Mouse (Mus musculus): Measurements from ENCODE around the gene Gm11084. TPM values are rescaled to one million over a fixed set of nuclear protein-coding genes. Genes with fewer than 3 reads are reported as not detected.

Gene Gm11084
- polyA plus RNA-seq, 1 experiment from 2014 or later, result not detected

DNA sequence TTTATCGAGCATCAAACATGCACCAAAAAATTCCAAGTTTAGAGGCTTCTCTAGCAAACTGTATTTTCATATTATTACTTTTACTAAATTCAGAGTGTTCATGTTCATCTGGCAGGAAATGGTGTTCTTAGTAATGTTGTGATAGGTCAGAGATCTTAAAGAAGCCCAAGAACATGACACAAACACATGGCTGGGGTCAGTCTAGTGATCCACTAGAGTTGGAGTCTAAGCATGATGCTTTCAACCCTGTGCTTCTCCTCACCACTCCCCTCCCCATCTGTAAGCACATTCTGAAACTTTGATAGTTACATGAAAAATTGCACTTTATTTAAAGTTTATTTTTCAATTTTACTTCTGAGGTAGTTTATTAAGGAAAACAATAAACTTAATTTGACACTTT lies 9.2 kb downstream of the Gm11084 start:
- Histone ChIP-seq H3K9ac (no peak overlapping the region), H3K4me1 (replicated peaks) (peaks cover 32% of the 10 kb centered on the region), H3K4me2 (peak overlapping the region; percentile 43), H3K27me3 (no peaks in the 10 kb centered on the region), H3K9me3 (no peaks in the 10 kb centered on the region), H3K27ac (replicated peaks) (no peak overlapping the region), H3K4me3 (no peak overlapping the region), H3K36me3 (no peaks in the 10 kb centered on the region)
- WGBS, result 81% methylated on average over 1 of the region's 1 CpGs
- no peak for ATAC-seq (ENCODE audit: low FRiP score, low read depth)

DNA sequence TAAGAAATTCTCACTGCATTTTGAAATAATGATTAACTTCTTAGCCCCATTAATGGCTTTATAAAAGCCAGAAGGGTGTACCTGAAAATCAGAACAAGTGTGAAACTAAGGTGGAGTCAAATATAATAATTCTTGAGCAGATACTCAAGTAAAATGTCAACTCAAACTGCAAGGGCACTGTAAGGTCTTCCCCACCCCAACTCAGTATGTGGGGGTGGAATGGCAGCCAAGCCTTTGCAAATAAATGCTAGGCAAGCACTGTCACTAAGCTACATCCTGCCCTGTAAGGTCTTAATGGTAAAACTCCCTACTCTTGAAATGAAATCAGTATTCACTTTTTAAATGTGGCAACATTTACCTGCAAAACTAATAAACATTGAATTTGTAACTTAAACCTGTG lies 10.5 kb downstream of the Gm11084 start:
- no peak overlapping the region for H3K4me3 ChIP-seq
- H3K9me3 ChIP-seq, result no peaks in the 10 kb centered on the region
- H3K4me2 ChIP-seq, result no peak overlapping the region
- no peak overlapping the region for H3K27ac ChIP-seq (replicated peaks)
- H3K9ac ChIP-seq, result no peak overlapping the region
- peaks cover under 1% of the 10 kb centered on the region; the same call in 1 of the 2 replicates for H3K36me3 ChIP-seq
- peaks cover 26% of the 10 kb centered on the region for H3K4me1 ChIP-seq (replicated peaks)
- H3K27me3 ChIP-seq, result no peaks in the 10 kb centered on the region
- ATAC-seq (ENCODE audit: low FRiP score, low read depth), result no peak

DNA sequence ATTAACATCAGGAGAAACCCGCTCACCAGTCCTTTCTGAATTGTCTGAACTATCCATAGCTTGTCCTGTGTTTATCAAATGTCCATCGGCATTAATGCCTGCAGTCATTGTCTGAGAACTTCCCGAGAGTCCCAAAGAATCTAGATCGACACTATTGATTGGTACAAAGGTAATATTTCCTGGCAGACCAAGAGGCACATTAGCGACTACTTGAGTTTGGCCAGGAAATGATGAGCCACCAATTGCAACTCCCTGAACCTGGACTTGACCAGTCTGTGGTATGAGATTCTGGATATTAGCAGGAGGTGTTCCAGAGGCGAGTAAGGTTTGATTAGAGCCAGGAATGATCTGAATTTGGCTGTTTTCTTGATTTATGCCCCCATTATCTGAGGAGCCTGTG lies 15.7 kb downstream of the Gm11084 start:
- Histone ChIP-seq H3K9me3 (no peaks in the 10 kb centered on the region), H3K27me3 (no peaks in the 10 kb centered on the region), H3K27ac (replicated peaks) (no peak overlapping the region), H3K36me3 (peaks cover 26% of the 10 kb centered on the region), H3K4me3 (no peak overlapping the region), H3K4me1 (replicated peaks) (peaks cover 8% of the 10 kb centered on the region), H3K4me2 (no peak overlapping the region), H3K9ac (no peak overlapping the region)
- 90% methylated on average over 6 of the region's 6 CpGs for WGBS
- no peak for ATAC-seq (ENCODE audit: low FRiP score, low read depth)

DNA sequence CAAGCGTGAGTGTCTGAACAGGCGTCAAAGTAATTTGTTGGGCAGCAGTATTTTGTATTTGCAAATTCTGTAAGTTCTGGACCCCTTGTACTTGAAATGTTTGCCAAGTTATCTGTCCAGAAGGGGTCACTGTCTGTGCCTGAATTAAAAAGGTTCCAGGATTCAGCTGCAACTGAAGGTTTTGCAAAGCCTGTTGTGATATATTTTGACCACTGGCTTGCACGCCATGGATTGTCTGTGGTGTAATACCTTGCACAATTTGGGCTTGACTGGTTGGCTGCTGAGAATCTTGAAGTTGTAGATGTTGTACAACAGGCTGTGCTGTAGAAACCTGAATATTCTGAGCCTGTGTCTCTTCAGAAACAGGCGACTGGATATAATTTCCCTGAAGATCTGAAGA lies 16.2 kb downstream of the Gm11084 start:
- 92% methylated on average over 4 of the region's 4 CpGs for WGBS
- no peak overlapping the region for H3K9ac ChIP-seq
- ATAC-seq (ENCODE audit: low FRiP score, low read depth), result no peak

DNA sequence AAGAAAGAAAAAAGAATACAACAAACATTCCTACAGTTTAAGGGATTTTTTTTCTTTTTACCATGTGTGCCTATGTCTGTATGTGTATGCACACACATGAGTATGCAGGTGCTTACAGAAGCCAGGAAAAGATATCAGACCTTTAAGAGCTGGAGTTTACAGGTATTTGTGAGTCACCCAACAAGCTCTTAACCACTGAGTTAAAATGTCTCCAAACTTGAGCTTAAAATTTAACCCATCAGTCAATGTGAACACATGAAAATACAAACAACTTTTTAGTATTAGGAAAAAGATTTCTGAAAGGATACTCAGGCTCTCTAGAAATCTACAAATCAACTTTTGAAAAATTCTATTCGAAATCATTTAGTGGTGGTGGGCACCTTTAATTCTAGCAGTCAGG lies 18.0 kb downstream of the Gm11084 start:
- ATAC-seq (ENCODE audit: low FRiP score, low read depth), result no peak
- H3K4me3 ChIP-seq, result no peak overlapping the region
- no peak overlapping the region for H3K9ac ChIP-seq
- H3K27ac ChIP-seq (replicated peaks), result no peak overlapping the region
- WGBS, result 99% methylated on average over 1 of the region's 1 CpGs
- no peaks in the 10 kb centered on the region for H3K27me3 ChIP-seq
- H3K36me3 ChIP-seq, result peaks cover 26% of the 10 kb centered on the region
- H3K4me2 ChIP-seq, result no peak overlapping the region
- H3K9me3 ChIP-seq, result no peaks in the 10 kb centered on the region
- 0 out of 2 replicates have a peak, but pooled peaks cover 7% of the 10 kb centered on the region for H3K4me1 ChIP-seq (replicated peaks)

More for the DNA sequence above, 16.2 kb downstream of the Gm11084 start:
- no peak overlapping the region for H3K27ac ChIP-seq (replicated peaks)
- 0 out of 2 replicates have a peak, but pooled peaks cover 7% of the 10 kb centered on the region for H3K4me1 ChIP-seq (replicated peaks)
- no peaks in the 10 kb centered on the region for H3K27me3 ChIP-seq
- H3K4me2 ChIP-seq, result no peak overlapping the region
- peaks cover 26% of the 10 kb centered on the region for H3K36me3 ChIP-seq
- no peak overlapping the region for H3K4me3 ChIP-seq
- no peaks in the 10 kb centered on the region for H3K9me3 ChIP-seq

DNA sequence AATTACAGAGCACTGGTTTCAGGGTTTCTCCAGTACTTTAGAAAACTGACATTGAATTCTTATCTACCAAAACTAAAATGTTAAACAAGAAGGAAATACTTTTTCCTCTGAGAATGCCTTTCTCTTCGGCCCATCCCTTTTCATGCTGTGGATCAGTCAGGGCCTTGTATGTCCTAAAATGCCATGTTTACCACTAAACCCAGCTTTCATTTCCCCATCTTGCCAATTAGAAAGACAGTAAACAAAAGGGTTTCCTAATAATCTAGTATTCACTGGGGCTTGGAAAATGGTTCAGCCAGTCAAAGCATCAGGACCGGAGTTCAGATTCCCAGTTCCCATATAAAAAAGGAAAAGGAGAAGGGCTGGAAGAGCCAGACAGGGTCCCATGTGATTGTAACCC lies 21.1 kb downstream of the Gm11084 start:
- peaks cover 24% of the 10 kb centered on the region for H3K36me3 ChIP-seq

DNA sequence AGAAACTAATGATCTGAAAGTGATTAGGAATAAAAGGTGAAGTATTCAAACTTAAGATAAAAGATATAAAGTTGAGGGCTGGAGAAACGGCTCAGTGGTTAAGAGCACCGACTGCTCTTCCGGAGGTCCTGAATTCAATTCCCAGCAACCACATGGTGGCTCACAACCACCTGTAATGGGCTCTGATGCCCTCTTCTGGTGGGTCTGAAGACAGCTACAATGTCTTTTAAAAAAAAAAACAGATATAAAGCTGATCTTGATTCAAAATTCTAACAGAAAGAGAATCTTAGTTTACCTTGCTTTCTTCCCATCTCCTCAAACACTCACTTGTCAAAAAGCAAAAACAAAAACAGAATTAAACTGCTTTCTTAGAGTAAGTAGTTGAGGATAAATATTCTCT lies 30.1 kb downstream of the Gm11084 start:
- 94% methylated on average over 3 of the region's 3 CpGs for WGBS

More for the DNA sequence above, 21.1 kb downstream of the Gm11084 start:
- 95% methylated on average over 2 of the region's 2 CpGs for WGBS
- Histone ChIP-seq H3K9ac (no peak overlapping the region), H3K4me2 (no peak overlapping the region), H3K4me3 (no peak overlapping the region), H3K9me3 (no peaks in the 10 kb centered on the region), H3K27me3 (no peaks in the 10 kb centered on the region), H3K27ac (replicated peaks) (no peak overlapping the region), H3K4me1 (replicated peaks) (0 out of 2 replicates have a peak, but pooled peaks cover 6% of the 10 kb centered on the region)
- ATAC-seq (ENCODE audit: low FRiP score, low read depth), result no peak

DNA sequence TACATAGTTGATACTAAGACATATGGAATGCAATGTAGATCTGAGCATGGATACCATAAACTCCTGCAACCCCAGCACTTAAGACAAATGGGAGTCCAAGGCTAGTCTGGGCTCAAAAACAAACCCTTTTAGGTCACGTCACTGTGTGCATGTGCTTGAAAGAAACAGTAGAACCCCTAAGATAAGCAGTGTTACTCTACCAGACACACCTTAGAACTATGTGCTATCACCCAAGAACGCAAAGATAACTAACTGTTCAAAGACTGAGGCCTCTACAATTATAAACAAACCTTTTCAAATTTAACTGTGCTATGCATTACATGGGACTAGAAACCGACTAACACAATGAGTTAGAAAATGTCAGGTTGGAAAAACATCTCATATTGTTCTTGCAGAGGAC lies 33.5 kb downstream of the Gm11084 start:
- Histone ChIP-seq H3K27ac (replicated peaks) (no peak overlapping the region), H3K4me3 (no peak overlapping the region), H3K36me3 (peaks cover 5% of the 10 kb centered on the region; the same call in 1 of the 2 replicates), H3K27me3 (no peaks in the 10 kb centered on the region), H3K9me3 (no peaks in the 10 kb centered on the region), H3K4me1 (replicated peaks) (no peaks in the 10 kb centered on the region), H3K9ac (no peak overlapping the region), H3K4me2 (no peak overlapping the region)
- WGBS, result 94% methylated on average over 3 of the region's 3 CpGs
- no peak for ATAC-seq (ENCODE audit: low FRiP score, low read depth)

More for the DNA sequence above, 30.1 kb downstream of the Gm11084 start:
- H3K4me2 ChIP-seq, result no peak overlapping the region
- H3K9ac ChIP-seq, result no peak overlapping the region
- no peak overlapping the region for H3K4me3 ChIP-seq
- H3K27me3 ChIP-seq, result no peaks in the 10 kb centered on the region
- peaks cover 9% of the 10 kb centered on the region for H3K36me3 ChIP-seq
- H3K27ac ChIP-seq (replicated peaks), result no peak overlapping the region
- H3K9me3 ChIP-seq, result no peaks in the 10 kb centered on the region
- no peak for ATAC-seq (ENCODE audit: low FRiP score, low read depth)
- no peaks in the 10 kb centered on the region for H3K4me1 ChIP-seq (replicated peaks)

DNA sequence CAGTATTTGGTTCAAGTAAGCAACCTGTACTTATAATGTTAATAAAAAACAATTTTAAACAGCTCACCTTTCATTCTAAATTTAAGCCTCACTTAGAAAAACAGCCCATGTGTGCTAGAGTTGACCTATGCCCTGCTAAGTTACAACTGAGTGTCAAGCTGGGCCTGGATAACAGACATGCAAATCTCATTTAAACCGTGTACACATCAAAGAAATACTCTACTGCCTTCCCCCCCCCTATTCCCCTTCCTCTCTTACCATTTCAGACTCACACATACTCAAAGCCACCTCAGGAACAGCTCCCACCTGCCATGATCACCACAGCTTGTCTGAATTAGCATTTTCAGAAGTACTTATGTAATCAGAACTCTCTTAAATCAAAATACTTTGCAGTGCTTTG lies 50.6 kb downstream of the Gm11084 start:
- Histone ChIP-seq H3K4me1 (replicated peaks) (no peaks in the 10 kb centered on the region), H3K27ac (replicated peaks) (no peak overlapping the region), H3K9me3 (no peaks in the 10 kb centered on the region), H3K4me2 (no peak overlapping the region), H3K4me3 (no peak overlapping the region), H3K9ac (no peak overlapping the region), H3K36me3 (peaks cover 7% of the 10 kb centered on the region; the same call in 1 of the 2 replicates), H3K27me3 (no peaks in the 10 kb centered on the region)
- ATAC-seq (ENCODE audit: low FRiP score, low read depth), result no peak
- 12% methylated on average over 1 of the region's 1 CpGs for WGBS

DNA sequence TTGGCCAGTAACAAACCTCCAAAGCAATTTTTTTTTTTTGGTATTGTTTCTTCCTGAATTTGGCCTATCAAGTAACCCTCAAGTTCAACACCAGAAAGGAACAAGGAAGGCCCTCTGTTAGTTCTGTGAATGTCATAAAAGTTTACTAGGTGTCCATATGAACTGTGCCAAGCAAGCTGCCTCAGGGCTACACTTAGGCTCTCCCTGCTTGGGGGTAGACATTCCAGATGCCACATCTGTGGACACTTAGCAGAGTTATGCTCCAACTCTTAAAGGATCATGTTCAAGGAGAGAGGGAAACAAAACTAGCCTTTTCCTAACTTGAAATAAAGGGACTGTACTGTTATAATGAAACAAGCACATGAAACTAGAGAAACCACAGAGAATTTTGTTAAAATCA lies 54.3 kb downstream of the Gm11084 start:
- no peak overlapping the region for H3K4me3 ChIP-seq
- no peaks in the 10 kb centered on the region for H3K36me3 ChIP-seq
- ATAC-seq (ENCODE audit: low FRiP score, low read depth), result no peak
- no peaks in the 10 kb centered on the region for H3K4me1 ChIP-seq (replicated peaks)
- H3K4me2 ChIP-seq, result no peak overlapping the region
- H3K9ac ChIP-seq, result no peak overlapping the region
- H3K27ac ChIP-seq (replicated peaks), result no peak overlapping the region
- H3K27me3 ChIP-seq, result no peaks in the 10 kb centered on the region
- no peaks in the 10 kb centered on the region for H3K9me3 ChIP-seq

DNA sequence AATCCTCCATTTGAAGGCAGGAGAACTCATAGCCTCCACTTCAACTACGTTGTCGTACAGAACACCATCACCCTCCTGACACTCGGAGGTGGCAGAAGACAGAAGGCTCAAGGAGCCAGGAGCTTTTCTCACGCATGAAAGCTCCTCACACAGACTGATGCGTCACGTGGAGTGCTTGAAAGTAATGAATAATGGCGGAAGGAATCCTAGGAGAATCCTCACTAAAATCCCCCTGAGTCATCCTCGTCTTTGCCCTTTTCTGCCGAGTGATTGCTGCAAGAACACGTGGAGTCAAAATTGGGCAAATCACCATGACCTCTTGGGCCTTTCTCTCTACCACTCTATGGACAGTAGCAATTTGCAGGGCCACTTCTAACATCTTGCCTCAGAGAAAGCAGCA lies 61.5 kb downstream of the Gm11084 start:
- no peaks in the 10 kb centered on the region for H3K4me1 ChIP-seq (replicated peaks)
- H3K36me3 ChIP-seq, result no peaks in the 10 kb centered on the region
- no peak overlapping the region for H3K9ac ChIP-seq
- H3K27ac ChIP-seq (replicated peaks), result no peak overlapping the region
- no peak overlapping the region for H3K4me3 ChIP-seq
- no peaks in the 10 kb centered on the region for H3K9me3 ChIP-seq
- H3K27me3 ChIP-seq, result no peaks in the 10 kb centered on the region
- no peak overlapping the region for H3K4me2 ChIP-seq
- WGBS, result 66% methylated on average over 10 of the region's 10 CpGs
- ATAC-seq (ENCODE audit: low FRiP score, low read depth), result no peak
